13 mouse cellular contexts compared by ENCODE assay signal in the genomic region with DNA sequence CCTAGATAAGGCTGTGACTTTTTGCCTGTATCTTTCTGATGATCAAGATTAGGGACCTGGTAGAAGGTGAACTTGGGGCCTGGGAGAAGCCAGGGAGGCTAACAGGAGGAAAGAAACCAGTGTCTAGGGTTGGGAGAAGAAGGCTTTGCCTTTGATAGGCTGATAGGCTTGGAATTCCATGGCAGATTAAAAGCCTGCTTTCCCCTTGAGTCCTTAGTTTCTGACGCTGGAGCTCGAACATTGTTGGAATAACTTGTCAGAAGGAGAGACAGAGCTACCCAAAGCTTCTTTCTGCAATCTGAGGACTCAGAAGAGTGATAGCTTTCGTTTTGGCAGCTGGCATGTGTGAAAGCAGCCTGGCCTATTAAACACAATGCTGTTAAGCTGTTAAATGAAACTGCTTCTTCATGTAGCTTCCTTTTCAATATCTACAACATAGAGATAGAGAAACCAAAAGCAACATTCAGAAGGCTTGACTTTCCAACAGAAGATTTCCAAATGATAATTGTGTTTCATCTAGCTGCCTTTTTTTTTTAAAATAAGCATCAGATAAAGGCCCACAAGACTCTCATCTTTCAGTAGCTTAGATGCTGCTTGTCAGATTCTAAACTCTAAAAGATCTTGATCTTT. TPM values are rescaled to one million over a fixed set of nuclear protein-coding genes. Genes with fewer than 3 reads are reported as not detected.
DNase-seq lines count a peak whose midpoint lies in the region; ATAC-seq and TF ChIP-seq lines count a peak whose summit lies in the region.
"Had no signal": no experiment of that assay in that cellular context is flagged by ENCODE, and none has a peak within 500 bp of the region (broad histone marks: within the 10 kb centered on the region; RNA-seq: fewer than 3 reads in every experiment).

No protein-coding gene starts in this region.

- 24% methylated on average over 3 of the region's 3 CpGs for WGBS in forebrain, embryonic 16.5 days
- WGBS in forebrain, embryonic 15.5 days: 33% methylated on average over 3 of the region's 3 CpGs
- WGBS in lung, postnatal 0 days: 24% methylated on average over 3 of the region's 3 CpGs
- 17% methylated on average over 3 of the region's 3 CpGs for WGBS in lung, adult 2 months
- 12% methylated on average over 3 of the region's 3 CpGs for WGBS in heart, embryonic 11.5 days (ENCODE audit: insufficient replicate concordance)

- no peaks in the 10 kb centered on the region for H3K27me3 ChIP-seq in forebrain, embryonic 16.5 days (replicated peaks; ENCODE audit: control insufficient read depth, insufficient read depth, low read length)
- H3K27me3 ChIP-seq in forebrain, embryonic 15.5 days: no peaks in the 10 kb centered on the region
- H3K27me3 ChIP-seq in lung, postnatal 0 days (replicated peaks; ENCODE audit: insufficient read depth, low read length): no peaks in the 10 kb centered on the region
- no peaks in the 10 kb centered on the region for H3K27me3 ChIP-seq in heart, embryonic 11.5 days (ENCODE audit: control insufficient read depth, insufficient read depth, low read length)
- H3K27me3 ChIP-seq: hindbrain, embryonic 15.5 days; limb, embryonic 15.5 days had no signal

- no peaks in the 10 kb centered on the region for H3K36me3 ChIP-seq in forebrain, embryonic 16.5 days (ENCODE audit: control insufficient read depth, insufficient read depth)
- no peaks in the 10 kb centered on the region for H3K36me3 ChIP-seq in forebrain, embryonic 15.5 days
- H3K36me3 ChIP-seq in lung, postnatal 0 days (ENCODE audit: insufficient read depth, low read length): no peaks in the 10 kb centered on the region
- no peaks in the 10 kb centered on the region for H3K36me3 ChIP-seq in heart, embryonic 11.5 days (ENCODE audit: control insufficient read depth, insufficient read depth, low read length)
- H3K36me3 ChIP-seq: hindbrain, embryonic 15.5 days; limb, embryonic 15.5 days had no signal

- no peaks in the 10 kb centered on the region for H3K9me3 ChIP-seq in forebrain, embryonic 16.5 days (ENCODE audit: control insufficient read depth, low read length)
- H3K9me3 ChIP-seq in forebrain, embryonic 15.5 days: no peaks in the 10 kb centered on the region
- H3K9me3 ChIP-seq in lung, postnatal 0 days (ENCODE audit: low read length): no peaks in the 10 kb centered on the region
- no peaks in the 10 kb centered on the region for H3K9me3 ChIP-seq in heart, embryonic 11.5 days (replicated peaks; ENCODE audit: control insufficient read depth, low read length)
- H3K9me3 ChIP-seq: hindbrain, embryonic 15.5 days; limb, embryonic 15.5 days had no signal

- no peak for TF ChIP-seq POLR2A in lung, adult 2 months (IDR thresholded peaks at IDR 0.05; ENCODE audit: borderline replicate concordance, extremely low read depth, low read depth, low read length)

- 0 out of 2 replicates have a peak overlapping the region, but pooled peaks have one; percentile 17 for H3K9ac ChIP-seq in forebrain, embryonic 16.5 days (replicated peaks; ENCODE audit: low read depth, low read length)
- no peak overlapping the region for H3K9ac ChIP-seq in forebrain, embryonic 15.5 days (replicated peaks)
- no peak overlapping the region for H3K9ac ChIP-seq in lung, postnatal 0 days (replicated peaks; ENCODE audit: low read depth)
- no peak overlapping the region for H3K9ac ChIP-seq in heart, embryonic 11.5 days (ENCODE audit: low read depth, low read length)
- H3K9ac ChIP-seq: hindbrain, embryonic 15.5 days; limb, embryonic 15.5 days had no signal

- TF ChIP-seq CTCF in lung, postnatal 0 days (IDR thresholded peaks at IDR 0.05): no peak
- TF ChIP-seq CTCF in lung, adult 2 months (IDR thresholded peaks at IDR 0.05; ENCODE audit: insufficient read depth, low read length): no peak

- H3K4me2 ChIP-seq in forebrain, embryonic 16.5 days (ENCODE audit: low read length): no peak overlapping the region
- H3K4me2 ChIP-seq in forebrain, embryonic 15.5 days (replicated peaks): no peak overlapping the region
- no peak overlapping the region for H3K4me2 ChIP-seq in lung, postnatal 0 days (replicated peaks; ENCODE audit: low read depth, low read length)
- peak overlapping the region; percentile 49 for H3K4me2 ChIP-seq in heart, embryonic 11.5 days
- H3K4me2 ChIP-seq: hindbrain, embryonic 15.5 days; limb, embryonic 15.5 days had no signal

- H3K27ac ChIP-seq in forebrain, embryonic 16.5 days (ENCODE audit: low read length): no peak overlapping the region
- H3K27ac ChIP-seq in forebrain, embryonic 15.5 days (replicated peaks): no peak overlapping the region
- H3K27ac ChIP-seq in lung, postnatal 0 days (ENCODE audit: low read length): peak overlapping the region; percentile 51; the same call in 1 of the 2 replicates
- peak overlapping the region; percentile 64; the same call in 1 of the 2 replicates for H3K27ac ChIP-seq in heart, embryonic 11.5 days (ENCODE audit: low read depth, low read length)
- H3K27ac ChIP-seq: hindbrain, embryonic 15.5 days; limb, embryonic 15.5 days had no signal

- no peak overlapping the region for H3K4me3 ChIP-seq in forebrain, embryonic 16.5 days (replicated peaks; ENCODE audit: low read length)
- H3K4me3 ChIP-seq in forebrain, embryonic 15.5 days: no peak overlapping the region
- no peak overlapping the region for H3K4me3 ChIP-seq in lung, postnatal 0 days (ENCODE audit: low read depth, low read length)
- no peak overlapping the region for H3K4me3 ChIP-seq in lung, adult 2 months (replicated peaks; ENCODE audit: extremely low read depth, low read depth, low read length)
- no peak overlapping the region for H3K4me3 ChIP-seq in heart, embryonic 11.5 days (ENCODE audit: low read depth, low read length)
- H3K4me3 ChIP-seq: hindbrain, embryonic 15.5 days; limb, embryonic 15.5 days had no signal

- peaks cover 14% of the 10 kb centered on the region for H3K4me1 ChIP-seq in forebrain, embryonic 16.5 days (replicated peaks; ENCODE audit: control insufficient read depth, insufficient read depth, low read length)
- peaks cover 20% of the 10 kb centered on the region for H3K4me1 ChIP-seq in forebrain, embryonic 15.5 days
- H3K4me1 ChIP-seq in lung, postnatal 0 days (ENCODE audit: insufficient read depth, low read depth, low read length): peaks cover 9% of the 10 kb centered on the region; the same call in 1 of the 2 replicates
- peaks cover 14% of the 10 kb centered on the region for H3K4me1 ChIP-seq in lung, adult 2 months (ENCODE audit: control insufficient read depth, insufficient read depth, low read length)
- H3K4me1 ChIP-seq in heart, embryonic 11.5 days (ENCODE audit: control insufficient read depth, insufficient read depth, low read length): peaks cover 18% of the 10 kb centered on the region

- ATAC-seq in forebrain, embryonic 16.5 days: no peak
- no peak for ATAC-seq in forebrain, embryonic 15.5 days (replicated peaks)
- ATAC-seq in lung, postnatal 0 days: no peak
- ATAC-seq in heart, embryonic 11.5 days (replicated peaks; ENCODE audit: insufficient number of reproducible peaks, low FRiP score, low TSS enrichment): no peak
- peak; percentile 34; the same call in 1 of the 2 replicates for ATAC-seq in megakaryocyte, adult 5-6 weeks (ENCODE audit: poor library complexity, severe bottlenecking)

- DNase-seq in lung, postnatal 0 days (ENCODE audit: low spot score): no peak
- no peak for DNase-seq in lung, adult 2 months
- DNase-seq in ovary, postnatal 14 days (ENCODE audit: low spot score): no peak
- no peak for DNase-seq in cerebellum, adult 8-10 months
- DNase-seq: adrenal gland, adult 2 months; gastrocnemius, postnatal 36 days; kidney, postnatal 25 days had no signal

- TF ChIP-seq EP300 in lung, postnatal 0 days (IDR thresholded peaks at IDR 0.05): no peak

RNA-seq across cellular contexts. Expression of gene Grk5, which starts 5.8 kb away (rescaled TPM):
- 2.4 and 2.9 TPM in 2 replicates for polyA plus RNA-seq in forebrain, embryonic 16.5 days (2015; fragmentation: Nextera tagmentation; extraction: Ambion mirVana)
- polyA plus RNA-seq in forebrain, embryonic 15.5 days (2015; fragmentation: Nextera tagmentation; extraction: Ambion mirVana): 2.1 and 2.7 TPM in 2 replicates
- 7.2 and 9.1 TPM in 2 replicates for polyA plus RNA-seq in lung, postnatal 0 days (2015; fragmentation: Nextera tagmentation; extraction: Ambion mirVana)
- 7.4 and 10.8 TPM in 2 replicates for polyA plus RNA-seq in lung, adult 2 months (2012; rRNA removed)
- polyA plus RNA-seq in heart, embryonic 11.5 days (2014; fragmentation: Nextera tagmentation; extraction: Ambion mirVana): 4.7 and 4.9 TPM in 2 replicates
- 25.9 and 27.6 TPM in 2 replicates for total RNA-seq in megakaryocyte, adult 5-6 weeks (2015)
- total RNA-seq in megakaryocyte, adult 5-6 weeks (2017): 27.7 and 30.7 TPM in 2 replicates

RNA-seq across cellular contexts. Expression of gene Prdx3, which starts 21.0 kb away (rescaled TPM):
- 73.0 and 74.1 TPM in 2 replicates for polyA plus RNA-seq in forebrain, embryonic 16.5 days (2015; fragmentation: Nextera tagmentation; extraction: Ambion mirVana)
- 71.1 and 72.9 TPM in 2 replicates for polyA plus RNA-seq in forebrain, embryonic 15.5 days (2015; fragmentation: Nextera tagmentation; extraction: Ambion mirVana)
- polyA plus RNA-seq in lung, postnatal 0 days (2015; fragmentation: Nextera tagmentation; extraction: Ambion mirVana): 103 and 105 TPM in 2 replicates
- polyA plus RNA-seq in lung, adult 2 months (2012; rRNA removed): 57.1 and 83.3 TPM in 2 replicates
- polyA plus RNA-seq in heart, embryonic 11.5 days (2014; fragmentation: Nextera tagmentation; extraction: Ambion mirVana): 205 and 208 TPM in 2 replicates
- total RNA-seq in megakaryocyte, adult 5-6 weeks (2015): 77.9 and 78.0 TPM in 2 replicates
- total RNA-seq in megakaryocyte, adult 5-6 weeks (2017): 67.6 and 75.0 TPM in 2 replicates

RNA-seq across cellular contexts. Expression of gene Sfxn4, which starts 34.1 kb away (rescaled TPM):
- polyA plus RNA-seq in forebrain, embryonic 16.5 days (2015; fragmentation: Nextera tagmentation; extraction: Ambion mirVana): 9.8 and 10.6 TPM in 2 replicates
- polyA plus RNA-seq in forebrain, embryonic 15.5 days (2015; fragmentation: Nextera tagmentation; extraction: Ambion mirVana): 10.2 and 10.6 TPM in 2 replicates
- 3.7 and 4.4 TPM in 2 replicates for polyA plus RNA-seq in lung, postnatal 0 days (2015; fragmentation: Nextera tagmentation; extraction: Ambion mirVana)
- 1.2 and 2.6 TPM in 2 replicates for polyA plus RNA-seq in lung, adult 2 months (2012; rRNA removed)
- 6.9 and 7.3 TPM in 2 replicates for polyA plus RNA-seq in heart, embryonic 11.5 days (2014; fragmentation: Nextera tagmentation; extraction: Ambion mirVana)
- 0.80 and 1.3 TPM in 2 replicates for total RNA-seq in megakaryocyte, adult 5-6 weeks (2015)
- total RNA-seq in megakaryocyte, adult 5-6 weeks (2017): 0.37 and 0.69 TPM in 2 replicates

Comparison
In these comparisons a context has a peak if more than half of its experiments do, and no peak if none do; other contexts are left out.
1. H3K27ac ChIP-seq: peak in lung, postnatal 0 days (single experiment) and heart, embryonic 11.5 days (single experiment); none in forebrain, embryonic 16.5 days (single experiment) and forebrain, embryonic 15.5 days (single experiment).